Mouse (Mus musculus) CD4-positive, CD25-positive, alpha-beta regulatory T cell, adult 4 months (primary cell): ENCODE data around the gene Kcnt1. TPM values are rescaled to one million over a fixed set of nuclear protein-coding genes. Genes with fewer than 3 reads are reported as not detected.
A peak's percentile ranks its signal among the peaks of the same experiment; 100 is the strongest.
"Not testable (repeated sequence)": the region's sequence is repeated elsewhere in the genome, so short reads cannot be mapped to it uniquely, and the experiment has no call there.

Experiments
- ATAC-seq: one replicate; pipeline ENCODE4 v1.8.0; 2017
- polyA plus RNA-seq, 2 experiments: library from polyadenylated mRNA; unstranded; fragments of 100-300 nt; shearing (Covaris generic); gene quantifications; one replicate each; pipeline ENCODE4 v1.2.1; 2017

Kcnt1 gene
- polyA plus RNA-seq = under 1 TPM; 0.05 to 0.24 TPM

DNA sequence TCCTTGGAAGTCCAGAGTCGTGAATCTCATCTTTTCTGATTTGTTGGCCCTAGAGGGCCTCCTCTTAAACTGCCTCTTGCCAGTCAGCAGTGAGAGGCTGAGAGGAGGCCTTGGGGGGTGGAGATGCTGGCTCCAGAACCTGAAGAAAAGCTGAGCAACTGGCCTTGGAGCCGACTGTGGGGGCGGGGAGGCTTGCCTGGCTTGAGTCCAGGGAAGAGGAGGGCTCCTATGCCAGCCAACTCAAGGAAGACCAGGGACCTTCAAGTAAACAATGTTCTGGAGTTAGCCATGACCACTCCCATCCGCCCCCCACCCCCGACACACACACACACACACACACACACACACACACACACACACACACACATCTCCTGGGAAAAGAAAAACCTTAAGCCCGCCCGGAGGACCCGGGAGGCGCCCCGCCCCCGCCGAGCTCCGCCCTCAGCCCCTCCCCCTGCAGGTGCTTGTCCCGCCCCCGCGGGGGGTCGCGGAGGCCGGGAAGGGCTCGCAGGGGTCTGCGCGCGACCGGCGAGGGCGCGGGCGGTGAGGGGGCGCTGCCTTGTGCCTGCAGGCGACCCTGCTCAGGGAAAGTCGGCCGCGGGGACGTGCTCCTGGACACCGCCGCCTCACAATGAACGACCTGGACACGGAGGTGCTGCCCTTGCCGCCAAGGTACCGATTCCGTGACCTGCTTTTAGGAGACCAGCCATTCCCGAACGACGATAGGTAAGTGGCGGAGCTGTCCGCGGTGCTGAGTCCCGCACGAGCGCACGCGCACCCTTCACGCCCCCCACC is at the start of gene Kcnt1:
Gene Kcnt1 (plus strand): TSS at position 398 of the 795 bp plus-strand sequence.
- ATAC-seq = no peak

DNA sequence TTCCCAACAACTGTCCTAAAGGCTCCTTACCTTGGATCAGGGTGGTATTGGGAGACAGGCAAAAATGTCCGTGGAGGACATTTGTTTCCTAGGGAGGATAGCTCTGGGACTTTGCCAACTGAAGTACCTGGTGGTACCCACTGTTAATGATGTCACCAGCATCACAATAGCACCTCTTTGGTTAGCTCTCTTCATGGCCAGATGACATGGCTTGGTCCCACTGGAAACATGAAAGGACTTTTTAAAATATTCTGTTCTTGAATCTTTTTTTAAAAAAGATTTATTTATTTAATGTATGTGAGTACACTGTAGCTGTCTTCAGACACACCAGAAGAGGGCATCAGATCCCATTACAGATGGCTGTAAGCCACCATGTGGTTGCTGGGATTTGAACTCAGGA is 47.8 kb upstream of the Kcnt1 start, which contains the start of gene Glt6d1:
Gene Glt6d1 (minus strand): TSS at position 101 of the 400 bp plus-strand sequence.
- not testable (repeated sequence) for ATAC-seq

DNA sequence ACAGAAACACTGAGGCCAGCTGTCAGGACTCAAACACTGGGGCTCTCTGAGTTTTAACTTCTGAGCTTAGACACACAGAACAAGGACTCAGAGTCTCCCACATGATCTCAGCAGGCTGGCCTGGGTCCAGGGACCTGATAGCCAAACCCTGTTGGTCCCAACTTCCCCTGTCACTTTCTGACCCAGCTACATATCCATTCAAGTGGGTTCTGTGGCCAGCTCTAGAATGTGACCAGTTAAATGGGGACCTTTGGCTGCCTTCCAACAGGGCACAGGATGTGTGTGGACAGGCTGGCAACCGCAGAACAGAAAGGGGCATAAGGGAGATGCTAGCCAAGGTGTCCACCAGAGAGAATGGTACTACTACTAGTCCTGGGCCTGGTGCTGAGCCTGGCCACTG is 40.7 kb upstream of the Kcnt1 start, which contains the start of gene Lcn9:
Gene Lcn9 (plus strand): TSS at position 348 of the 400 bp plus-strand sequence.
- no peak for ATAC-seq

GRCm38 (mm10) chr2:25824751-25825150 is 38.8 kb upstream of the Kcnt1 start:
- no peak for ATAC-seq

DNA sequence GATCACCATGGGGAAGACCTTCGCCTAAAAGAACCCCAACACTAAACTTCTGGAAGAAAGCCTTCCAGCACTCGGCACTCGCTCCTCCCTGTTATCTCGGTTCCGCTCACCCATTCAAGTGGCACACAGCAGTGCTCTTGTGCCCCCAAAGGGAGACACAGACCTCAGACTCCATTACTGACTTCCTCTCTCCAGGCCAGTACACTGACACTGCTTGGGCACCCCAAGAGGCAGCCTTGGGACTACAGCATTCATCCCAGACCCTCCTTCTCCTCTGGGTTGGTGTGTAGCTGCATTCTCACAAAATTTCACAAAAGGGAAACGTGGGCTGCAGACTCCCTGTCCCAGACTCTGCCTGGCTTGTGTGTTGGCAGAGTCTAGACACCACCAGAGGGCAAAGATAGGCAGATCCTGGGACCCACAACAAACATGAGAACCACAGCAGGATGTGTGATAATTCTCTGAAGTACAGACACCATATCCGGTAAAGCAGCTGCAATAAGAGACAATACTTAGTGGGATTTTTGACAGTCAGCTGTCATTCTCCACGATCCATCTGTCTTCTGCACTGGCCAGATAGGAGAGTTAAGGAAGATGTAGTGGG is 35.1 kb upstream of the Kcnt1 start:
- ATAC-seq = peak; percentile 70

- ATAC-seq = no peak
Observed at GRCm38 (mm10) chr2:25830786-25831185, 32.7 kb upstream of the Kcnt1 start.

DNA sequence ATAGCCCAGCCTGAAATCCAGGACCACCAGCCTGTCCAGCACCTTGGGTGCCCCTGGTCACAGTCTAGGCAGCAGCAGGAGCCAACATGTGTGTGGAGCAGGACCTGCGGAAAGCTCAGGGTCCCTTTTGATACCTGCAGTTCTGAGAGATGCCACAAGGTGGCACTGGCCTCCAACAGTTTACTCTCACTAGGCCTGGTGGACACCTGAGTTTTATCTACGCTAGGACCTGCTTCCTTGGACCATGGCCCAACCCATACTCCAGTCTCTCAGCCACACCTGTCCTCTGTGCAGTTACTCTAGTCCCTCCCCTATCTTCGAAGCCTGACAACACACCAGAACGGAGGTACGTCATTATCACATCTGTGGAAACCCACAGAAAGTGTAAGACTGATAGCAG is 27.2 kb upstream of the Kcnt1 start:
- peak; percentile 51 for ATAC-seq

- ATAC-seq = no peak
Observed at GRCm38 (mm10) chr2:25842161-25842560, 21.4 kb upstream of the Kcnt1 start.

DNA sequence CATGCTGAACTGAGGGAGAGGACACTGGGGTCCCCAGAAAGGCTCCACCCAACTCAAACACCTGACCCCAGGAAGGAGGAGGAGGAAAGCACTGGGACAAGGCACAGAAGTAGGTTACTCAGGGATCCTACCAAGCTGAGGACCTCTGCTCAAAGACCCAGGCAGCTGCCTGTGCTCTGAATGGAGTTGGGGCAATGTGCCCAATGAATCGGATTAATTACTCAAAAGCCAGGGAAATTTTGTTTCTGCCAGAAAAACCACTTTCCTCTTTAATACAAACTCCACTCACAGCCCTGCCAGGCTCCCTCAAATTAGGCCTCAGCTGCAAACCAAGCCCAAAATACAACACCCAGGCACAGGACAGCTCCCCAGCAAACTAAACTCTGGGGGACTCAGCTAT is 20.8 kb upstream of the Kcnt1 start:
- no peak for ATAC-seq

DNA sequence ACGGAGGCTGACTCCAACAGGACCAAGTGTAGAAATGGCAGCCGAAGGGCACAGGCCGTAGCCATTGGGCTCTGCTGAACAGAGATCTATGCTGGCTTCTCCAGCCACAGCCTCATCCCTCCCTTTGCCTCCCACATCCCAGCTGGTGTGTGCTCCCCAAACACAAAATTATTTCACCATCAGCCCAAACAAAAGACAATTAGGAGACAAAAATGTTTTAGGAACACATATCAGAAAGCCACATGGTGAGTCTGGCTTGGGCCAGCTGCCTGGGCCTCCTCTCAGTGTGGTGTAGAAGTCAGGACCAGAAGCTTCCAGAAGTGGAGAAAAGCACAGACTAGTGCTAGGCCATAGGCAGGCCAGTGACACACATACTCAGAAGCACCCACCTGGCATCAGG is 19.4 kb upstream of the Kcnt1 start:
- no peak for ATAC-seq

DNA sequence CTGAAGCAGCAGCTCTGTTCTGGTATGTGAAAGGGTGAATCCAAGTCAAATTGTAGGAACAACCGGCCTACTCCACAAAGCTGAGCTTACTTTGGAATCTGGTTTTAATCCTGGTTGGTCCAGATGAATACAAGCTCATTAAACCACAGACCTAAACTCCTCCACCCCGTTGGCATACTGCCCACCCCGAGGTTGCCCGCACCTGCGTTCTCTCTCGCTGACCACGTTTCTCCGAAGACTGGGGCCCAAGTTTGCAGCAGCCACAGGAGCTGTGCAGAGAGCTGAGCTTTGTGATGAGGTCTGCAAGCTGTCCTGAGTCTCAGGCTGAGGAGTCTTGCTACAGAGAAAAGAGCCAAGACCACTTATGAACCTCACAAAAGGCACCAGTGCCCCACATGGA is 17.0 kb upstream of the Kcnt1 start:
- no peak for ATAC-seq

DNA sequence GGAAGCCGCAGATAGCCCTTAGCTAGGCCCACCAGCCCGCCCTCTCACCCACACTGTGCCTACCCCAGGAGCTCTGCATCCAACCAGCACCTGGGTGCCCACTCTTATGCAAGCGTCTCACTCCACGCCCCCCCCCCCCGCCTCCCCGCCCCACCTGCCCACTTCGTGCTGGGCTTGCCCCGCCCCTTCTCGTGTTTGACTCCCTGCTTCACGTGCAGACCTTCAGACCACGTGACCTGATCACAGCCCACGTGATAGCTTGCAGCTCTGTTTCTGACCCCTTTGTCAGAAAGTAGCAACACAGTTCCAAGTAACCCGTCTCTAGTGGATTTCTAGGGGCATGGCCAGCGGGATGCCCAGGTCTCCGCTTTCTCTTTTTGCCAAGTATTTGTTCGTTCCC is 16.3 kb upstream of the Kcnt1 start, which contains the start of gene Sohlh1:
Gene Sohlh1 (minus strand): TSS at position 23 of the 400 bp plus-strand sequence.
- no peak for ATAC-seq

- ATAC-seq = no peak
Observed at GRCm38 (mm10) chr2:25850330-25850729, 13.2 kb upstream of the Kcnt1 start.

GRCm38 (mm10) chr2:25852626-25853025 is 10.9 kb upstream of the Kcnt1 start:
- ATAC-seq = peak; percentile 64

- peak; percentile 78 for ATAC-seq
Observed at GRCm38 (mm10) chr2:25853998-25854397, 9.5 kb upstream of the Kcnt1 start.

GRCm38 (mm10) chr2:25859891-25860290 is 3.6 kb upstream of the Kcnt1 start:
- no peak for ATAC-seq

GRCm38 (mm10) chr2:25862038-25862437 is 1.5 kb upstream of the Kcnt1 start:
- ATAC-seq = no peak

DNA sequence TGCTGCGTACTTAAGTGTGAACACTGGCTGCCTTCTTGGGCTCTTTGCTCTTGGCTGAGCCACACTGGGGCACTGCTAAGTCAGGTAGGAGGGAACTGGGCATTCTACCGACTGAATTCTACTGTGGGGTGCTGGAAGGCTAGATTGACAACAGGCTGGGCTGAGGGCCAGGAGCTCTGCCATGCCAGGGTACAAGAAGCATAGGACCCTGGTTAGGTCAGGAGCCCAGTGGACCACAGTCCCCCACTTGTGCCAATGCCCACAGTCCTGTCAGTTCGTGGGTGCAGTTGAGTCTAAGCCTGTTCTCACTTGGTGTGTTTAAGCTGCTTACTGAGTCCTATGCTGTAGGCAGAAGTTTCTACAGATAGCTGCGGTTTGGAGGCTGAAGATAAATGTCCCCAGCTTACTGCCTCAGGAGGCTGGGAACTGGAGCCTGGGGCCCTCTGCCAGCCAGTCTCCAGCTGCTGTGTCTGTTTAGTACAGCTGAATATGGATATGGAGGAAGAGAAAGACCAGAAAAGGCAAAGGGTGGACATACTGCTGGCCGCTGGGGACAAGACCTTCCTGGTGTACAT is 751 bp upstream of the Kcnt1 start:
- no peak for ATAC-seq

GRCm38 (mm10) chr2:25864230-25864629 is 696 bp downstream of the Kcnt1 start:
- no peak for ATAC-seq

- no peak for ATAC-seq
Observed at GRCm38 (mm10) chr2:25865412-25865811, 1.9 kb downstream of the Kcnt1 start.

GRCm38 (mm10) chr2:25866656-25867055 is 3.1 kb downstream of the Kcnt1 start:
- ATAC-seq = no peak

- no peak for ATAC-seq
Observed at GRCm38 (mm10) chr2:25877250-25877735, 13.8 kb downstream of the Kcnt1 start.

- no peak for ATAC-seq
Observed at GRCm38 (mm10) chr2:25877736-25878268, 14.3 kb downstream of the Kcnt1 start.
